Mouse (Mus musculus) heart, postnatal 25 days (tissue): ENCODE data around the gene Edc3. TPM values are rescaled to one million over a fixed set of nuclear protein-coding genes. Genes with fewer than 3 reads are reported as not detected.

Experiments used
- DNase-seq: peaks from one replicate; pipeline ENCODE4 v3.0.0; 2022; ENCODE audit warnings: low spot score
- intact Hi-C: fragments of 180-260 bp; cut with DNase I; formaldehyde crosslinking; loops from one replicate; pipeline ENCODE4 v1.15.1; 2025
- total RNA-seq, 2 experiments: library from RNA; stranded (reverse); gene quantifications; 2 replicates each; pipeline ENCODE4 v1.2.3; 2021

Gene Edc3
- total RNA-seq, 2 experiments from 2014 or later = 4.9 to 7.0 TPM

- DNase-seq = no peak
- intact Hi-C loops = no loop called here
Observed at GRCm38 (mm10) chr9:57758528-57758927, 50.2 kb downstream of the Edc3 start.

- intact Hi-C loops = no loop called here
- peak; percentile 34 for DNase-seq
Observed at GRCm38 (mm10) chr9:57759289-57759688, 50.9 kb downstream of the Edc3 start.

- DNase-seq = no peak
- intact Hi-C loops = loop anchor here (5.0 kb wide), 3 partner anchors 152 to 238 kb away; partner anchors contain the start of genes Cox5a and Ubl7
Observed at GRCm38 (mm10) chr9:57760416-57761146, 52.2 kb downstream of the Edc3 start.

GRCm38 (mm10) chr9:57761563-57762551, 53.5 kb downstream of the Edc3 start:
- intact Hi-C loops = loop anchor here (5.0 kb wide), 3 partner anchors 150 to 240 kb away; partner anchors contain the start of genes Cox5a and Ubl7

GRCm38 (mm10) chr9:57762563-57762991, 54.2 kb downstream of the Edc3 start:
- DNase-seq = no peak
- intact Hi-C loops = loop anchor here (5.0 kb wide), 3 partner anchors 150 to 240 kb away; partner anchors contain the start of genes Cox5a and Ubl7

More at GRCm38 (mm10) chr9:57761563-57762551, 53.5 kb downstream of the Edc3 start:
- DNase-seq = no peak

GRCm38 (mm10) chr9:57764147-57764973, 56.0 kb downstream of the Edc3 start:
- intact Hi-C loops = loop anchor here (5.0 kb wide), 3 partner anchors 148 to 242 kb away; partner anchors contain the start of genes Cox5a and Ubl7
- DNase-seq = peak; percentile 44

GRCm38 (mm10) chr9:57764974-57765363, 56.6 kb downstream of the Edc3 start:
- peak; percentile 93 for DNase-seq
- intact Hi-C loops = loop anchor here (5.0 kb wide), 3 partner anchors 147 to 243 kb away; partner anchors contain the start of genes Cox5a and Ubl7

GRCm38 (mm10) chr9:57765364-57766351, 57.3 kb downstream of the Edc3 start, which contains the start of gene Clk3:
TSS of gene Clk3 (minus strand) at chr9:57765860.
- intact Hi-C loops = loop anchor here (2.0 kb wide), 1 partner anchor 67 kb away; no protein-coding TSS in a partner anchor
- peak; percentile 44 for DNase-seq

- no peak for DNase-seq
- intact Hi-C loops = loop anchor here (2.0 kb wide), 1 partner anchor 66 kb away; no protein-coding TSS in a partner anchor
Observed at GRCm38 (mm10) chr9:57766431-57766830, 58.1 kb downstream of the Edc3 start.

GRCm38 (mm10) chr9:57767231-57767630, 58.9 kb downstream of the Edc3 start:
- intact Hi-C loops = loop anchor here (2.0 kb wide), 1 partner anchor 66 kb away; no protein-coding TSS in a partner anchor
- DNase-seq = no peak

- intact Hi-C loops = no loop called here
- no peak for DNase-seq
Observed at GRCm38 (mm10) chr9:57769539-57770069, 61.3 kb downstream of the Edc3 start.

- DNase-seq = no peak
- intact Hi-C loops = no loop called here
Observed at GRCm38 (mm10) chr9:57770214-57770613, 61.9 kb downstream of the Edc3 start.

- DNase-seq = no peak
- intact Hi-C loops = no loop called here
Observed at GRCm38 (mm10) chr9:57770836-57771235, 62.5 kb downstream of the Edc3 start.

- DNase-seq = no peak
- intact Hi-C loops = no loop called here
Observed at GRCm38 (mm10) chr9:57773754-57774153, 65.4 kb downstream of the Edc3 start.

- no peak for DNase-seq
- intact Hi-C loops = no loop called here
Observed at GRCm38 (mm10) chr9:57774168-57774567, 65.8 kb downstream of the Edc3 start.

GRCm38 (mm10) chr9:57775026-57775425, 66.7 kb downstream of the Edc3 start:
- intact Hi-C loops = no loop called here
- no peak for DNase-seq

- intact Hi-C loops = no loop called here
- no peak for DNase-seq
Observed at GRCm38 (mm10) chr9:57775736-57776135, 67.4 kb downstream of the Edc3 start.

GRCm38 (mm10) chr9:57782656-57783055, 74.3 kb downstream of the Edc3 start:
- intact Hi-C loops = no loop called here
- no peak for DNase-seq
